14 mouse cellular contexts compared by ENCODE assay signal in the genomic region with DNA sequence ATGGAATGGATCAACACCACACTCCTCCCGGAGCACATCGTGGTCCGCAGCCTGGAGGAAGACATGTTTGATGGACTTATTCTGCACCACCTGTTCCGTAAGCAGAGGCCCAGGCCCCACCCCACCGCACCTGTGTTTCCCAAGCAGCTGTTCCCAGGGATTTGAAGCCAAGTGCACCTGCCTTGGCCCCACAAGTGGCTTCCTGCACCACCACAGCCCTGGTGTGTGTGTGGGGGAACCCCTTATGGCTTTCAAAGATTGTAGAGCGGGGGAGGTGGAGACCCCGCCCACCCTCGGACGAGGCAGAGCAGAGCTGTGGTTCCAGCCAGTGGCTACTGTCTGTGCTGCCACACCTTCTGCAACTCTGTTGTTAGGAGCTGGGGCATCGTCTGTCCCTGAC.
"Had no signal": no experiment of that assay in that cellular context is flagged by ENCODE, and none has a peak within 500 bp of the region (broad histone marks: within the 10 kb centered on the region; RNA-seq: fewer than 3 reads in every experiment).

No protein-coding gene starts in this region.

- H3K27me3 ChIP-seq: intestine, embryonic 15.5 days; liver, embryonic 15.5 days; neural tube, embryonic 15.5 days had no signal

- DNase-seq: kidney, adult 18-20 months; kidney, postnatal 10 days; kidney, postnatal 4 days; lung, adult 2 months; lung, postnatal 36 days; right cerebral cortex, adult 18-20 months; right cerebral cortex, postnatal 25 days had no signal

- H3K36me3 ChIP-seq: intestine, embryonic 15.5 days; limb, embryonic 10.5 days; liver, embryonic 15.5 days; neural tube, embryonic 15.5 days had no signal

- H3K9me3 ChIP-seq: intestine, embryonic 15.5 days; limb, embryonic 10.5 days; liver, embryonic 15.5 days; neural tube, embryonic 15.5 days had no signal

- H3K27ac ChIP-seq: intestine, embryonic 15.5 days; layer of hippocampus, adult 2 months; limb, embryonic 10.5 days; liver, embryonic 15.5 days; neural tube, embryonic 15.5 days had no signal

- H3K9ac ChIP-seq: intestine, embryonic 15.5 days; liver, embryonic 15.5 days; neural tube, embryonic 15.5 days had no signal

- H3K4me2 ChIP-seq: intestine, embryonic 15.5 days; liver, embryonic 11.5 days; liver, embryonic 15.5 days; neural tube, embryonic 15.5 days had no signal

- H3K4me3 ChIP-seq: intestine, embryonic 15.5 days; layer of hippocampus, adult 2 months; limb, embryonic 10.5 days; liver, embryonic 15.5 days; neural tube, embryonic 15.5 days had no signal

- H3K4me1 ChIP-seq: intestine, embryonic 15.5 days; neural tube, embryonic 15.5 days had no signal

- ATAC-seq: intestine, embryonic 15.5 days; lung, postnatal 0 days had no signal
